Mouse (Mus musculus) lung, postnatal 0 days (tissue): ENCODE results near the gene Cdkl4. TPM values are rescaled to one million over a fixed set of nuclear protein-coding genes. Genes with fewer than 3 reads are reported as not detected.

Source experiments
- ATAC-seq: fragments of 200-750 bp; cut with Nextera tagmentation; 2 replicates; pipeline ENCODE4 v1.8.0; 2017; ENCODE audit warnings: moderate library complexity
- DNase-seq: peaks from one replicate; pipeline ENCODE4 v3.0.0-alpha.2; 2016; ENCODE audit warnings: low spot score
- H3K27ac ChIP-seq: fragments of 300-500 bp; sonication (generic); 2 replicates; pipeline ENCODE4 v1.5.1; 2014; ENCODE audit warnings: antibody characterized with exemption, mild to moderate bottlenecking, low read length, mixed read lengths
- H3K27me3 ChIP-seq: fragments of 300-500 bp; sonication (generic); replicated peaks from 2 replicates; pipeline ENCODE4 v1.6.1; 2014; ENCODE audit warnings: low read length, mixed read lengths; ENCODE audit not compliant: insufficient read depth
- H3K36me3 ChIP-seq: fragments of 300-500 bp; sonication (generic); 2 replicates; pipeline ENCODE4 v1.6.1; 2014; ENCODE audit warnings: low read length, mixed read lengths; ENCODE audit not compliant: insufficient read depth
- H3K4me1 ChIP-seq: fragments of 300-500 bp; sonication (generic); 2 replicates; pipeline ENCODE4 v1.6.1; 2014; ENCODE audit warnings: antibody characterized with exemption, low read depth, low read length, mixed read lengths; ENCODE audit not compliant: insufficient read depth
- H3K4me2 ChIP-seq: fragments of 300-500 bp; sonication (generic); replicated peaks from 2 replicates; pipeline ENCODE4 v1.6.1; 2014; ENCODE audit warnings: low read depth, mild to moderate bottlenecking, low read length, moderate library complexity, mixed read lengths
- H3K4me3 ChIP-seq: fragments of 300-500 bp; sonication (generic); 2 replicates; pipeline ENCODE4 v1.5.1; 2014; ENCODE audit warnings: low read depth, low read length
- H3K9ac ChIP-seq: fragments of 300-500 bp; sonication (generic); replicated peaks from 2 replicates; pipeline ENCODE4 v1.6.1; 2014; ENCODE audit warnings: low read depth, mild to moderate bottlenecking
- H3K9me3 ChIP-seq: fragments of 300-500 bp; sonication (generic); 2 replicates; pipeline ENCODE4 v1.6.1; 2016; ENCODE audit warnings: low read length, mixed read lengths
- CTCF ChIP-seq: IDR thresholded peaks from 2 replicates; pipeline ENCODE4 v1.5.1; 2016; ENCODE audit warnings: antibody characterized with exemption, mild to moderate bottlenecking
- EP300 ChIP-seq: IDR thresholded peaks from 2 replicates; pipeline ENCODE4 v1.6.1; 2016; ENCODE audit warnings: antibody characterized with exemption, mild to moderate bottlenecking, control low read depth
- WGBS: fragments of 180-500 bp; shearing (Covaris S2); extraction: QIAGEN DNeasy Blood & Tissue Kit; methylation state at CpG from one replicate; pipeline ENCODE4 v1.1.7; 2014; 5-methylcytosine and 5-hydroxymethylcytosine counted together
- polyA plus RNA-seq: library from polyadenylated mRNA; unstranded; fragments of >200 nt; fragmentation: Nextera tagmentation; extraction: Ambion mirVana; gene quantifications from 2 replicates; pipeline ENCODE4 v1.2.1, GENCODE M21; 2015

Gene Cdkl4
- polyA plus RNA-seq, 1 experiment from 2014 or later: 3.4 TPM

GRCm38 (mm10) chr17:80603806-80604205 is 26.2 kb upstream of the Cdkl4 start:
- Histone ChIP-seq H3K27me3 (no peaks in the 10 kb centered on the region), H3K4me1 (no peaks in the 10 kb centered on the region), H3K4me2 (no peak overlapping the region), H3K36me3 (peaks cover 62% of the 10 kb centered on the region), H3K27ac (no peak overlapping the region), H3K9me3 (no peaks in the 10 kb centered on the region), H3K9ac (no peak overlapping the region), H3K4me3 (no peak overlapping the region)
- WGBS: 89% methylated on average over 6 of the region's 6 CpGs
- TF ChIP-seq CTCF (no peak), EP300 (no peak)
- ATAC-seq: no peak
- no peak for DNase-seq

GRCm38 (mm10) chr17:80603079-80603625 is 25.5 kb upstream of the Cdkl4 start:
- Histone ChIP-seq H3K27ac (no peak overlapping the region), H3K4me2 (no peak overlapping the region), H3K36me3 (peaks cover 55% of the 10 kb centered on the region), H3K9me3 (no peaks in the 10 kb centered on the region), H3K27me3 (no peaks in the 10 kb centered on the region), H3K4me1 (no peaks in the 10 kb centered on the region), H3K9ac (no peak overlapping the region), H3K4me3 (no peak overlapping the region)
- WGBS: 91% methylated on average over 19 of the region's 19 CpGs
- ATAC-seq (no peak), DNase-seq (no peak)
- TF ChIP-seq EP300: no peak
- no peak for TF ChIP-seq CTCF

GRCm38 (mm10) chr17:80601371-80601770 is 23.8 kb upstream of the Cdkl4 start:
- Histone ChIP-seq H3K9me3 (no peaks in the 10 kb centered on the region), H3K4me3 (no peak overlapping the region), H3K27me3 (no peaks in the 10 kb centered on the region), H3K9ac (no peak overlapping the region), H3K27ac (no peak overlapping the region), H3K4me2 (no peak overlapping the region), H3K4me1 (no peaks in the 10 kb centered on the region), H3K36me3 (peaks cover 56% of the 10 kb centered on the region)
- ATAC-seq (no peak), DNase-seq (peak; percentile 38)
- 58% methylated on average over 13 of the region's 13 CpGs for WGBS
- TF ChIP-seq EP300 (no peak), CTCF (peak; percentile 66)

GRCm38 (mm10) chr17:80583051-80583450 is 5.4 kb upstream of the Cdkl4 start:
- WGBS: 91% methylated on average over 6 of the region's 6 CpGs
- H3K4me3 ChIP-seq: no peak overlapping the region
- H3K4me1 ChIP-seq: no peaks in the 10 kb centered on the region
- H3K36me3 ChIP-seq: peaks cover 25% of the 10 kb centered on the region; the same call in 1 of the 2 replicates
- no peaks in the 10 kb centered on the region for H3K27me3 ChIP-seq
- DNase-seq (no peak), ATAC-seq (no peak)
- no peak overlapping the region for H3K9ac ChIP-seq
- no peaks in the 10 kb centered on the region for H3K9me3 ChIP-seq
- H3K27ac ChIP-seq: no peak overlapping the region
- TF ChIP-seq EP300: no peak
- no peak for TF ChIP-seq CTCF
- no peak overlapping the region for H3K4me2 ChIP-seq

GRCm38 (mm10) chr17:80579901-80580300 is 2.3 kb upstream of the Cdkl4 start:
- Histone ChIP-seq H3K4me1 (peaks cover 3% of the 10 kb centered on the region; the same call in 1 of the 2 replicates), H3K27ac (no peak overlapping the region), H3K27me3 (no peaks in the 10 kb centered on the region), H3K4me2 (no peak overlapping the region), H3K9me3 (no peaks in the 10 kb centered on the region), H3K4me3 (no peak overlapping the region), H3K9ac (no peak overlapping the region), H3K36me3 (peaks cover 22% of the 10 kb centered on the region; the same call in 1 of the 2 replicates)
- DNase-seq (no peak), ATAC-seq (no peak)
- WGBS: 55% methylated on average over 6 of the region's 6 CpGs
- no peak for TF ChIP-seq CTCF
- TF ChIP-seq EP300: no peak

GRCm38 (mm10) chr17:80579089-80579488 is 1.5 kb upstream of the Cdkl4 start:
- peaks cover 16% of the 10 kb centered on the region; the same call in 1 of the 2 replicates for H3K36me3 ChIP-seq
- H3K27ac ChIP-seq: no peak overlapping the region
- no peak for TF ChIP-seq CTCF
- TF ChIP-seq EP300: no peak
- no peak overlapping the region for H3K4me2 ChIP-seq
- H3K9ac ChIP-seq: no peak overlapping the region
- ATAC-seq: no peak
- no peaks in the 10 kb centered on the region for H3K9me3 ChIP-seq
- 90% methylated on average over 9 of the region's 9 CpGs for WGBS
- no peak for DNase-seq
- H3K4me1 ChIP-seq: peaks cover 3% of the 10 kb centered on the region; the same call in 1 of the 2 replicates
- no peaks in the 10 kb centered on the region for H3K27me3 ChIP-seq
- no peak overlapping the region for H3K4me3 ChIP-seq

- Histone ChIP-seq H3K4me3 (no peak overlapping the region), H3K4me1 (peaks cover 3% of the 10 kb centered on the region; the same call in 1 of the 2 replicates), H3K9me3 (no peaks in the 10 kb centered on the region), H3K36me3 (peaks cover 12% of the 10 kb centered on the region; the same call in 1 of the 2 replicates), H3K27me3 (no peaks in the 10 kb centered on the region), H3K4me2 (no peak overlapping the region), H3K27ac (no peak overlapping the region), H3K9ac (no peak overlapping the region)
- no peak for DNase-seq
- no peak for ATAC-seq
- 95% methylated on average over 1 of the region's 1 CpGs for WGBS
- TF ChIP-seq CTCF (no peak), EP300 (no peak)
Observed at GRCm38 (mm10) chr17:80578041-80578440, 428 bp upstream of the Cdkl4 start.
